ENCODE assay signal across 27 mouse cellular contexts in the genomic region with DNA sequence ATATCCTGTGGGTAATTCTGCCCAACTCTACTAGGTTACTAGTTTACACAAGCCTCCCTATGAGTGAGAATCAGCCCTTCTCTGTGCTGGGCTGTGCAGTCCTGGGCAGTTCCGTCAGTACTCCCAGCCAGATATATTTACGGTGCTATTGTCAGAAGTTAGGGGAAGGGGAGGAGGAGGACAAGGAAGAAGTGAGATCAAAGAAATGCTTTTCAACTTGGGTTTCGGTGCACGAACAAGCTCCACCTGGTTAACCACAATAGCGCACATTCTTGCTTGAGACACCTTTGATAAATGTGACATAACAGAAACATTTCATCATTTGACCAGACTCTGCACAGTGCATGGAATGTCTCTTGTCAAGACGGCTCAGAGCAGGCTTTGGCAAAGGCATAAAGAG.
DNase-seq lines count a peak whose midpoint lies in the region; ATAC-seq and TF ChIP-seq lines count a peak whose summit lies in the region.
"Had no signal": no experiment of that assay in that cellular context is flagged by ENCODE, and none has a peak within 500 bp of the region (broad histone marks: within the 10 kb centered on the region; RNA-seq: fewer than 3 reads in every experiment).

No protein-coding gene starts in this region.

- no peaks in the 10 kb centered on the region for H3K4me1 ChIP-seq in embryonic facial prominence, embryonic 11.5 days (ENCODE audit: control insufficient read depth, insufficient read depth, low read length)
- peaks cover 4% of the 10 kb centered on the region; the same call in 1 of the 2 replicates for H3K4me1 ChIP-seq in embryonic facial prominence, embryonic 10.5 days
- no peaks in the 10 kb centered on the region for H3K4me1 ChIP-seq in kidney, postnatal 0 days (replicated peaks; ENCODE audit: insufficient read depth, low read length)
- H3K4me1 ChIP-seq in embryonic facial prominence, embryonic 13.5 days: no peaks in the 10 kb centered on the region
- H3K4me1 ChIP-seq: hindbrain, embryonic 12.5 days; limb, embryonic 13.5 days; lung, embryonic 15.5 days; midbrain, embryonic 15.5 days; neural tube, embryonic 12.5 days had no signal

- H3K27me3 ChIP-seq in embryonic facial prominence, embryonic 11.5 days (ENCODE audit: control insufficient read depth, insufficient read depth, low read length): no peaks in the 10 kb centered on the region
- no peaks in the 10 kb centered on the region for H3K27me3 ChIP-seq in embryonic facial prominence, embryonic 10.5 days (replicated peaks; ENCODE audit: low read depth, poor library complexity, severe bottlenecking)
- H3K27me3 ChIP-seq in kidney, postnatal 0 days (ENCODE audit: insufficient read depth, low read length): no peaks in the 10 kb centered on the region
- H3K27me3 ChIP-seq in embryonic facial prominence, embryonic 13.5 days: no peaks in the 10 kb centered on the region
- H3K27me3 ChIP-seq: heart, embryonic 12.5 days; hindbrain, embryonic 12.5 days; limb, embryonic 13.5 days; lung, embryonic 15.5 days; midbrain, embryonic 15.5 days; neural tube, embryonic 12.5 days had no signal

- H3K4me3 ChIP-seq in embryonic facial prominence, embryonic 11.5 days (ENCODE audit: low read depth, low read length): no peak overlapping the region
- H3K4me3 ChIP-seq in embryonic facial prominence, embryonic 10.5 days: no peak overlapping the region
- no peak overlapping the region for H3K4me3 ChIP-seq in kidney, postnatal 0 days (replicated peaks; ENCODE audit: low read depth, low read length)
- no peak overlapping the region for H3K4me3 ChIP-seq in embryonic facial prominence, embryonic 13.5 days
- H3K4me3 ChIP-seq: heart, embryonic 12.5 days; hindbrain, embryonic 12.5 days; layer of hippocampus, adult 2 months; limb, embryonic 13.5 days; lung, embryonic 15.5 days; midbrain, embryonic 15.5 days; neural tube, embryonic 12.5 days had no signal

- peak; percentile 18 for DNase-seq in embryonic facial prominence, embryonic 11.5 days (ENCODE audit: low spot score)
- DNase-seq in embryonic facial prominence, embryonic 10.5 days (ENCODE audit: low spot score): no peak
- peak; percentile 57 for DNase-seq in kidney, postnatal 0 days (ENCODE audit: low spot score)
- DNase-seq in kidney, postnatal 25 days: no peak
- DNase-seq in mesoderm, embryonic 11.5 days (ENCODE audit: low read depth, low spot score): peak; percentile 50
- no peak for DNase-seq in c-Kit-positive CD71-positive TER-119-positive erythroid progenitor cells, embryonic 14.5 days (ENCODE audit: low spot score)
- no peak for DNase-seq in layer of hippocampus, adult 9-11 months
- DNase-seq: adrenal gland, postnatal 10 days; cerebellum, adult 8-10 months; cerebellum, postnatal 36 days; gastrocnemius, postnatal 25 days; heart, adult 18-20 months; kidney, postnatal 14 days; layer of hippocampus, postnatal 36 days; lung, postnatal 4 days; thymus, adult 2 months; thymus, postnatal 4 days had no signal

- H3K9ac ChIP-seq in embryonic facial prominence, embryonic 11.5 days (replicated peaks; ENCODE audit: low read length): no peak overlapping the region
- no peak overlapping the region for H3K9ac ChIP-seq in kidney, postnatal 0 days (ENCODE audit: low read depth, low read length)
- H3K9ac ChIP-seq in embryonic facial prominence, embryonic 13.5 days: no peak overlapping the region
- H3K9ac ChIP-seq: heart, embryonic 12.5 days; hindbrain, embryonic 12.5 days; limb, embryonic 13.5 days; liver, embryonic 14.5 days; lung, embryonic 15.5 days; midbrain, embryonic 15.5 days; neural tube, embryonic 12.5 days had no signal

- TF ChIP-seq CTCF in kidney, postnatal 0 days (IDR thresholded peaks at IDR 0.05; ENCODE audit: low read depth): no peak

- H3K4me2 ChIP-seq in embryonic facial prominence, embryonic 11.5 days (ENCODE audit: low read depth, low read length): no peak overlapping the region
- H3K4me2 ChIP-seq in kidney, postnatal 0 days (ENCODE audit: low read length): no peak overlapping the region
- no peak overlapping the region for H3K4me2 ChIP-seq in embryonic facial prominence, embryonic 13.5 days
- H3K4me2 ChIP-seq: heart, embryonic 12.5 days; hindbrain, embryonic 12.5 days; limb, embryonic 13.5 days; lung, embryonic 15.5 days; midbrain, embryonic 15.5 days; neural tube, embryonic 12.5 days had no signal

- H3K36me3 ChIP-seq in embryonic facial prominence, embryonic 11.5 days (replicated peaks; ENCODE audit: control insufficient read depth, insufficient read depth, low read depth, low read length): no peaks in the 10 kb centered on the region
- H3K36me3 ChIP-seq in embryonic facial prominence, embryonic 10.5 days (replicated peaks): no peaks in the 10 kb centered on the region
- H3K36me3 ChIP-seq in kidney, postnatal 0 days (ENCODE audit: insufficient read depth, low read length): no peaks in the 10 kb centered on the region
- H3K36me3 ChIP-seq in embryonic facial prominence, embryonic 13.5 days: no peaks in the 10 kb centered on the region
- H3K36me3 ChIP-seq: heart, embryonic 12.5 days; hindbrain, embryonic 12.5 days; limb, embryonic 13.5 days; lung, embryonic 15.5 days; midbrain, embryonic 15.5 days; neural tube, embryonic 12.5 days had no signal

- H3K9me3 ChIP-seq in embryonic facial prominence, embryonic 11.5 days (replicated peaks; ENCODE audit: control insufficient read depth, low read length): no peaks in the 10 kb centered on the region
- H3K9me3 ChIP-seq in embryonic facial prominence, embryonic 10.5 days: no peaks in the 10 kb centered on the region
- no peaks in the 10 kb centered on the region for H3K9me3 ChIP-seq in kidney, postnatal 0 days (replicated peaks; ENCODE audit: low read length)
- H3K9me3 ChIP-seq in embryonic facial prominence, embryonic 13.5 days: no peaks in the 10 kb centered on the region
- H3K9me3 ChIP-seq: heart, embryonic 12.5 days; hindbrain, embryonic 12.5 days; limb, embryonic 13.5 days; lung, embryonic 15.5 days; midbrain, embryonic 15.5 days; neural tube, embryonic 12.5 days had no signal

- ATAC-seq in embryonic facial prominence, embryonic 11.5 days (replicated peaks; ENCODE audit: insufficient number of reproducible peaks, low FRiP score, low TSS enrichment, low read depth): no peak; the same call in 1 of the 2 replicates
- peak; percentile 49; the same call in 1 of the 2 replicates for ATAC-seq in kidney, postnatal 0 days (replicated peaks; ENCODE audit: low FRiP score, low read depth)
- peak; percentile 80 for ATAC-seq in embryonic facial prominence, embryonic 13.5 days (ENCODE audit: insufficient number of reproducible peaks, insufficient read depth, low FRiP score, low TSS enrichment, low read depth)
- ATAC-seq: forebrain, embryonic 16.5 days; midbrain, embryonic 15.5 days had no signal

- 73% methylated on average over 6 of the region's 6 CpGs for WGBS in embryonic facial prominence, embryonic 11.5 days
- 75% methylated on average over 6 of the region's 6 CpGs for WGBS in embryonic facial prominence, embryonic 10.5 days
- 15% methylated on average over 6 of the region's 6 CpGs for WGBS in kidney, postnatal 0 days
- 63% methylated on average over 6 of the region's 6 CpGs for WGBS in embryonic facial prominence, embryonic 13.5 days

- no peak overlapping the region for H3K27ac ChIP-seq in embryonic facial prominence, embryonic 11.5 days (replicated peaks; ENCODE audit: low read depth, low read length)
- no peak overlapping the region for H3K27ac ChIP-seq in embryonic facial prominence, embryonic 10.5 days (replicated peaks)
- H3K27ac ChIP-seq in kidney, postnatal 0 days: no peak overlapping the region
- H3K27ac ChIP-seq in embryonic facial prominence, embryonic 13.5 days: no peak overlapping the region
- H3K27ac ChIP-seq: hindbrain, embryonic 12.5 days; layer of hippocampus, adult 2 months; limb, embryonic 13.5 days; liver, embryonic 14.5 days; lung, embryonic 15.5 days; midbrain, embryonic 15.5 days; neural tube, embryonic 12.5 days had no signal

Comparison
In these comparisons a context has a peak if more than half of its experiments do, and no peak if none do; other contexts are left out.
1. DNase-seq: peak in embryonic facial prominence, embryonic 11.5 days (single experiment), kidney, postnatal 0 days (single experiment) and mesoderm, embryonic 11.5 days (single experiment); none in embryonic facial prominence, embryonic 10.5 days (single experiment), kidney, postnatal 25 days (0 of 2), c-Kit-positive CD71-positive TER-119-positive erythroid progenitor cells, embryonic 14.5 days (single experiment) and layer of hippocampus, adult 9-11 months (single experiment).